Mouse (Mus musculus): ENCODE results near the gene Gpr153. TPM values are rescaled to one million over a fixed set of nuclear protein-coding genes. Genes with fewer than 3 reads are reported as not detected.
"Not testable (repeated sequence)": the region's sequence is repeated elsewhere in the genome, so short reads cannot be mapped to it uniquely, and the experiment has no call there.

The Gpr153 gene
- total RNA-seq (2014; fragmentation: Nextera tagmentation): not detected in 2 replicates
- total RNA-seq (2017): not detected in 2 replicates

- ATAC-seq (replicated peaks; ENCODE audit: low FRiP score, low TSS enrichment, poor library complexity, severe bottlenecking): no peak
These were observed at the start of gene Gpr153 for GRCm38 (mm10) chr4:152273621-152274236. Gene Gpr153, plus strand, starts transcription at chr4:152274232.

- no peak for ATAC-seq (replicated peaks; ENCODE audit: low FRiP score, low TSS enrichment, poor library complexity, severe bottlenecking)
These were observed 47.0 kb upstream of the Gpr153 start for GRCm38 (mm10) chr4:152226901-152227486.

GRCm38 (mm10) chr4:152227749-152228527 lies 46.1 kb upstream of the Gpr153 start:
- no peak for ATAC-seq (replicated peaks; ENCODE audit: low FRiP score, low TSS enrichment, poor library complexity, severe bottlenecking)

- not testable (repeated sequence) for ATAC-seq (replicated peaks; ENCODE audit: low FRiP score, low TSS enrichment, poor library complexity, severe bottlenecking)
These were observed 43.7 kb upstream of the Gpr153 start for GRCm38 (mm10) chr4:152230331-152230730.

- no peak for ATAC-seq (replicated peaks; ENCODE audit: low FRiP score, low TSS enrichment, poor library complexity, severe bottlenecking)
These were observed 42.7 kb upstream of the Gpr153 start for GRCm38 (mm10) chr4:152231326-152231725.

GRCm38 (mm10) chr4:152232411-152232903 lies 41.6 kb upstream of the Gpr153 start:
- no peak for ATAC-seq (replicated peaks; ENCODE audit: low FRiP score, low TSS enrichment, poor library complexity, severe bottlenecking)

- ATAC-seq (replicated peaks; ENCODE audit: low FRiP score, low TSS enrichment, poor library complexity, severe bottlenecking): no peak
These were observed 34.1 kb upstream of the Gpr153 start for GRCm38 (mm10) chr4:152239974-152240373.

- no peak for ATAC-seq (replicated peaks; ENCODE audit: low FRiP score, low TSS enrichment, poor library complexity, severe bottlenecking)
These were observed 30.7 kb upstream of the Gpr153 start for GRCm38 (mm10) chr4:152243241-152243891.

GRCm38 (mm10) chr4:152243969-152244368 lies 30.1 kb upstream of the Gpr153 start:
- ATAC-seq (replicated peaks; ENCODE audit: low FRiP score, low TSS enrichment, poor library complexity, severe bottlenecking): no peak

GRCm38 (mm10) chr4:152244545-152245522 lies 29.2 kb upstream of the Gpr153 start:
- ATAC-seq (replicated peaks; ENCODE audit: low FRiP score, low TSS enrichment, poor library complexity, severe bottlenecking): no peak

- no peak for ATAC-seq (replicated peaks; ENCODE audit: low FRiP score, low TSS enrichment, poor library complexity, severe bottlenecking)
These were observed 28.0 kb upstream of the Gpr153 start for GRCm38 (mm10) chr4:152246011-152246410.

GRCm38 (mm10) chr4:152247195-152247594 lies 26.8 kb upstream of the Gpr153 start:
- ATAC-seq (replicated peaks; ENCODE audit: low FRiP score, low TSS enrichment, poor library complexity, severe bottlenecking): no peak

GRCm38 (mm10) chr4:152250615-152251014 lies 23.4 kb upstream of the Gpr153 start:
- no peak for ATAC-seq (replicated peaks; ENCODE audit: low FRiP score, low TSS enrichment, poor library complexity, severe bottlenecking)

GRCm38 (mm10) chr4:152253183-152253759 lies 20.8 kb upstream of the Gpr153 start:
- ATAC-seq (replicated peaks; ENCODE audit: low FRiP score, low TSS enrichment, poor library complexity, severe bottlenecking): no peak

- ATAC-seq (replicated peaks; ENCODE audit: low FRiP score, low TSS enrichment, poor library complexity, severe bottlenecking): peak; percentile 94
These were observed 17.0 kb upstream of the Gpr153 start for GRCm38 (mm10) chr4:152257070-152257469.

GRCm38 (mm10) chr4:152260451-152260850 lies 13.6 kb upstream of the Gpr153 start:
- ATAC-seq (replicated peaks; ENCODE audit: low FRiP score, low TSS enrichment, poor library complexity, severe bottlenecking): no peak

- no peak for ATAC-seq (replicated peaks; ENCODE audit: low FRiP score, low TSS enrichment, poor library complexity, severe bottlenecking)
These were observed 11.8 kb upstream of the Gpr153 start for GRCm38 (mm10) chr4:152262187-152262586.

GRCm38 (mm10) chr4:152263089-152263488 lies 10.9 kb upstream of the Gpr153 start:
- ATAC-seq (replicated peaks; ENCODE audit: low FRiP score, low TSS enrichment, poor library complexity, severe bottlenecking): peak; percentile 68
